Mouse (Mus musculus): ENCODE measurements around the gene Mapk9. TPM values are rescaled to one million over a fixed set of nuclear protein-coding genes. Genes with fewer than 3 reads are reported as not detected.

Mapk9 gene
- polyA plus RNA-seq, 1 experiment from 2014 or later, result 38.2 TPM

- no peaks in the 10 kb centered on the region for H3K27me3 ChIP-seq
- no peaks in the 10 kb centered on the region for H3K9me3 ChIP-seq
- ATAC-seq (ENCODE audit: low FRiP score, low read depth), result no peak; the same call in 1 of the 2 replicates
- no peaks in the 10 kb centered on the region for H3K4me1 ChIP-seq
- no peak overlapping the region for H3K4me3 ChIP-seq
- no peak overlapping the region for H3K27ac ChIP-seq
- no peak overlapping the region for H3K4me2 ChIP-seq (replicated peaks)
- no peak overlapping the region for H3K9ac ChIP-seq
- H3K36me3 ChIP-seq, result peaks cover 53% of the 10 kb centered on the region
Measured at GRCm38 (mm10) chr11:49869762-49870161, 23.2 kb downstream of the Mapk9 start.

GRCm38 (mm10) chr11:49871914-49872313 is 25.4 kb downstream of the Mapk9 start:
- Histone ChIP-seq H3K9ac (no peak overlapping the region), H3K27me3 (no peaks in the 10 kb centered on the region), H3K9me3 (no peaks in the 10 kb centered on the region), H3K4me1 (peaks cover 3% of the 10 kb centered on the region; the same call in 1 of the 2 replicates), H3K36me3 (peaks cover 50% of the 10 kb centered on the region), H3K27ac (no peak overlapping the region), H3K4me3 (no peak overlapping the region), H3K4me2 (replicated peaks) (no peak overlapping the region)
- WGBS, result 63% methylated on average over 6 of the region's 6 CpGs
- ATAC-seq (ENCODE audit: low FRiP score, low read depth), result no peak

- Histone ChIP-seq H3K4me1 (peaks cover 10% of the 10 kb centered on the region; the same call in 1 of the 2 replicates), H3K4me2 (replicated peaks) (no peak overlapping the region), H3K9me3 (no peaks in the 10 kb centered on the region), H3K36me3 (peaks cover 41% of the 10 kb centered on the region), H3K27me3 (no peaks in the 10 kb centered on the region), H3K9ac (no peak overlapping the region), H3K27ac (no peak overlapping the region), H3K4me3 (no peak overlapping the region)
- ATAC-seq (ENCODE audit: low FRiP score, low read depth), result no peak
- WGBS, result 93% methylated on average over 6 of the region's 6 CpGs
Measured at GRCm38 (mm10) chr11:49872779-49873178, 26.2 kb downstream of the Mapk9 start.

GRCm38 (mm10) chr11:49876948-49877817 is 30.6 kb downstream of the Mapk9 start:
- Histone ChIP-seq H3K4me2 (replicated peaks) (no peak overlapping the region), H3K27ac (peak overlapping the region; percentile 17; the same call in 1 of the 2 replicates), H3K27me3 (no peaks in the 10 kb centered on the region), H3K4me1 (peaks cover 10% of the 10 kb centered on the region; the same call in 1 of the 2 replicates), H3K36me3 (peaks cover 55% of the 10 kb centered on the region), H3K4me3 (no peak overlapping the region), H3K9me3 (no peaks in the 10 kb centered on the region), H3K9ac (no peak overlapping the region)
- WGBS, result 85% methylated on average over 8 of the region's 8 CpGs
- ATAC-seq (ENCODE audit: low FRiP score, low read depth), result no peak

GRCm38 (mm10) chr11:49879950-49880642 is 33.5 kb downstream of the Mapk9 start:
- WGBS, result 82% methylated on average over 3 of the region's 3 CpGs
- Histone ChIP-seq H3K27ac (no peak overlapping the region), H3K9ac (no peak overlapping the region), H3K4me1 (peaks cover 10% of the 10 kb centered on the region; the same call in 1 of the 2 replicates), H3K27me3 (no peaks in the 10 kb centered on the region), H3K4me3 (no peak overlapping the region), H3K9me3 (no peaks in the 10 kb centered on the region), H3K4me2 (replicated peaks) (no peak overlapping the region), H3K36me3 (peaks cover 58% of the 10 kb centered on the region)
- no peak for ATAC-seq (ENCODE audit: low FRiP score, low read depth)

- Histone ChIP-seq H3K9me3 (no peaks in the 10 kb centered on the region), H3K4me3 (no peak overlapping the region), H3K27ac (no peak overlapping the region), H3K27me3 (no peaks in the 10 kb centered on the region), H3K4me1 (no peaks in the 10 kb centered on the region), H3K9ac (no peak overlapping the region), H3K36me3 (peaks cover 78% of the 10 kb centered on the region), H3K4me2 (replicated peaks) (no peak overlapping the region)
- ATAC-seq (ENCODE audit: low FRiP score, low read depth), result no peak
- WGBS, result 87% methylated on average over 3 of the region's 3 CpGs
Measured at GRCm38 (mm10) chr11:49883394-49883793, 36.8 kb downstream of the Mapk9 start.

GRCm38 (mm10) chr11:49888469-49888868 is 41.9 kb downstream of the Mapk9 start:
- no peak for ATAC-seq (ENCODE audit: low FRiP score, low read depth)
- Histone ChIP-seq H3K4me2 (replicated peaks) (no peak overlapping the region), H3K9me3 (no peaks in the 10 kb centered on the region), H3K9ac (no peak overlapping the region), H3K4me1 (no peaks in the 10 kb centered on the region), H3K27ac (no peak overlapping the region), H3K4me3 (no peak overlapping the region), H3K27me3 (no peaks in the 10 kb centered on the region), H3K36me3 (peaks cover 44% of the 10 kb centered on the region)
- 87% methylated on average over 5 of the region's 5 CpGs for WGBS

DNA sequence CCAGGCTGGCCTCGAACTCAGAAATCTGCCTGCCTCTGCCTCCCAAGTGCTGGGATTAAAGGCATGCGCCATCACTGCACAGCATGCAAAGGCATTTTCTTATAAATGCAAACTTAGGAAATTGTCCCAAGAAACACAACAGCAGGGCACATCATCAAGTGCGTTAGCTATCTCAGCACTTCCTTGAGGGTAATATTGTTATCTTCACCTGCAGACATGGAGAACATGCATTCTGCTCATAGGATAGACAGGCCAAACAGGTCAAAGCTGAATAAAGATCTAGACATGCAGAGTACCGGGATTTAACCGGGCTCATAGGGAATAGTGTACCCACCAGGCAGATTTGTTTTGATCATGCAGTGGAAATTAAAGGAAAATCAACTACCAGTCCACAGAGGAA is 45.4 kb downstream of the Mapk9 start:
- Histone ChIP-seq H3K9ac (no peak overlapping the region), H3K4me2 (replicated peaks) (no peak overlapping the region), H3K9me3 (no peaks in the 10 kb centered on the region), H3K4me3 (no peak overlapping the region), H3K27me3 (no peaks in the 10 kb centered on the region), H3K36me3 (peaks cover 21% of the 10 kb centered on the region), H3K27ac (no peak overlapping the region), H3K4me1 (no peaks in the 10 kb centered on the region)
- ATAC-seq (ENCODE audit: low FRiP score, low read depth), result no peak
- 90% methylated on average over 5 of the region's 5 CpGs for WGBS

GRCm38 (mm10) chr11:49893806-49894205 is 47.3 kb downstream of the Mapk9 start:
- Histone ChIP-seq H3K9ac (no peak overlapping the region), H3K4me2 (replicated peaks) (no peak overlapping the region), H3K4me1 (no peaks in the 10 kb centered on the region), H3K9me3 (peaks cover 4% of the 10 kb centered on the region; the same call in 1 of the 2 replicates), H3K36me3 (peaks cover 4% of the 10 kb centered on the region; the same call in 1 of the 2 replicates), H3K27ac (no peak overlapping the region), H3K4me3 (no peak overlapping the region), H3K27me3 (peaks cover 4% of the 10 kb centered on the region; the same call in 1 of the 2 replicates)
- ATAC-seq (ENCODE audit: low FRiP score, low read depth), result no peak
- 68% methylated on average over 11 of the region's 11 CpGs for WGBS

DNA sequence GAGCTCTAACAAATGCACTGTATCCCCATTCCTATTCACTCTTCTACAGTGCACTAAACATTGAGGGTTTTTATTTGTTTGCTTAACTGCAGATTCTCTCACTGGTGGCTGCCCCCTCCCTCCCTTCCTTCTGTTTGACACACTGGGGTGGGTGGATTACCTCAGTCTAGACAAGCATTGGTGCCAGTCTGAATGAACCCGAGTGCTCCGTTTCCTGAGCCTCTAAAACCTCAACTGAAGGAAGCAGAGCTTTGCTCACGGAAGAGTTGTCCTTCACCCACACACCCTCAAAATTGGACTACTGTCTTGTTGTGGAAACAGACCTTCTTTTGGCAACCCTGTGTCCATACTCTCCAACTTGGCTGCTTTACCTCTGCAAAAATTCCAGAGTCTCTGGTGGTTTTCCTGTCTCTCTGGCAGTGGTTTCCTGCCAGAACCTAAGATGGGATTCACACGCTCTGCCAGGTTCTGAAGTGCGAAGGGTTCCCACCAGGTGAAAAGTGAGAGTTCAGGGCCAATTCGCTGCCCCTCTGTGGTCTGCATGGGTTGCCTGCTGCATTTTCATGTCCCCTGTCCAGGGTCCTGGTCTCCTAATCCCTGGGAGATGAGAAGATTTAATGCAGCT is 49.5 kb downstream of the Mapk9 start:
- 45% methylated on average over 6 of the region's 6 CpGs for WGBS

DNA sequence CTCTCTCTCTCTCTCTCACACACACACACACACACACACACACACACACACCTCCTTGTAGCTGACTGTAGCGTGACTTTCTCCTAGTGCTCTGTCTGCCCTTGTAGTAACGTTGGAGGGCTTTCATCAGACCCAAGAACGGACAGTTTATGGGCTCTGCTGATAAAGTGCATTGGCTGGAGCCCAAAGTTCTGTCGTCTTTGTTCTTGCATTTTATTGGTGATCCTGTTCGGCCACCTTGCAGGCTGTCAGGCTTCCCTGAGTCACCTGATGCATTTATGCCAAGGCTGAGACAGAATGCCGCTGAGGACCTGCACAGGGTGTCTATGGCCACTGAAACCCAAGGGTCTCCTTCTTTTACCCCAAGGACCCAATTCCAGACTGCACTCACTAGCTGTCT is 53.5 kb downstream of the Mapk9 start:
- H3K36me3 ChIP-seq, result no peaks in the 10 kb centered on the region
- ATAC-seq (ENCODE audit: low FRiP score, low read depth), result no peak
- H3K27ac ChIP-seq, result no peak overlapping the region
- no peak overlapping the region for H3K9ac ChIP-seq
- H3K4me1 ChIP-seq, result peaks cover 7% of the 10 kb centered on the region; the same call in 1 of the 2 replicates
- H3K4me3 ChIP-seq, result no peak overlapping the region
- H3K9me3 ChIP-seq, result peaks cover 4% of the 10 kb centered on the region; the same call in 1 of the 2 replicates
- H3K4me2 ChIP-seq (replicated peaks), result no peak overlapping the region
- peaks cover 48% of the 10 kb centered on the region for H3K27me3 ChIP-seq
- 40% methylated on average over 6 of the region's 6 CpGs for WGBS

More for the DNA sequence above, 49.5 kb downstream of the Mapk9 start:
- H3K4me2 ChIP-seq (replicated peaks), result no peak overlapping the region
- peaks cover 3% of the 10 kb centered on the region; the same call in 1 of the 2 replicates for H3K4me1 ChIP-seq
- H3K36me3 ChIP-seq, result no peaks in the 10 kb centered on the region
- peaks cover 4% of the 10 kb centered on the region; the same call in 1 of the 2 replicates for H3K9me3 ChIP-seq
- no peak overlapping the region for H3K9ac ChIP-seq
- ATAC-seq (ENCODE audit: low FRiP score, low read depth), result no peak
- no peak overlapping the region for H3K4me3 ChIP-seq
- no peak overlapping the region for H3K27ac ChIP-seq
- peaks cover 27% of the 10 kb centered on the region for H3K27me3 ChIP-seq
